Mouse (Mus musculus): Measurements from ENCODE around the gene Akap12.
A peak's percentile ranks its signal among the peaks of the same experiment; 100 is the strongest.

The Akap12 gene

DNA sequence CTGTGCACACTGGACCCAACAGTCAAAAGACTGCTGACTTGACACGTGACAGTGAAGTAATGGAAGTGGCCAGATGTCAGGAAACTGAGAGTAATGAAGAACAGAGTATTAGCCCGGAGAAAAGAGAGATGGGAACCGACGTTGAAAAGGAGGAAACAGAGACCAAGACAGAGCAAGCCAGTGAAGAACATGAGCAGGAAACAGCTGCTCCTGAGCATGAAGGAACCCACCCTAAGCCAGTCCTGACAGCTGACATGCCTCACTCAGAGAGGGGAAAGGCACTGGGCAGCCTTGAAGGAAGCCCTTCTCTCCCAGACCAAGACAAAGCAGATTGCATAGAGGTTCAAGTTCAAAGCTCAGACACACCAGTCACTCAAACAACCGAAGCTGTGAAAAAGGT is 90.5 kb downstream of the Akap12 start:
- DNase-seq (ENCODE audit: low spot score), result no peak

DNA sequence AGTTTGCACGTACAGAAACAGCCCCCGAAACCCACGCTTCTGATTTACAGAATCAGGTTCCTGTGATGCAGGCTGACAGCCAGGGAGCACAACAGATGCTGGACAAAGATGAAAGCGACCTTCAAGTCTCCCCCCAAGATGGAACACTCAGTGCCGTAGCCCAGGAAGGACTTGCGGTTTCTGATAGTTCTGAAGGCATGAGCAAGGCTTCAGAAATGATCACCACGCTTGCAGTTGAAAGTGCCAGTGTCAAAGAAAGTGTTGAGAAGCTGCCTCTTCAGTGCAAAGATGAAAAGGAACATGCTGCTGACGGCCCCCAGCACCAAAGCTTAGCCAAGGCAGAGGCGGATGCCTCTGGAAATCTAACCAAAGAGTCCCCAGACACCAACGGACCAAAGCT is 91.3 kb downstream of the Akap12 start:
- no peak for DNase-seq (ENCODE audit: low spot score)

DNA sequence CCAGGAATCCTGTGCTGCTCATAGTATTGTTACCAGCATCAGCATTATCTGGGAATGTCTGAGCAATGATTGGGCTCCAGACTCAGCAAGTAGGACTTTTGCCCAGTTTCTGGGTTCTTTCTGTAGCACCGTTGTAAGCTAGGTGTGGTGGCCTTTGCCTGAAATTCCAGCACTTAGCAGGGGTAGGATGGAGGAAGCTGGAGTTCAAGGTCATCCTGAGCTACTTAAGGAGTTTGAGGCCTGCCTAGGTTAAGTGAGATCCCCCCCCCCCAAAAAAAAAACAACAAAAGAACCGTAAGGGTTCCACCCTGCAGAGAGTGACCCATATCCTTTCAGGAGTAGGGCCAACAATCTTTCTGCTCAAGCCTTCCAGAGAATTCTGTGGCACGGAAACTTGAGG is 98.4 kb downstream of the Akap12 start:
- DNase-seq (ENCODE audit: low spot score), result no peak

DNA sequence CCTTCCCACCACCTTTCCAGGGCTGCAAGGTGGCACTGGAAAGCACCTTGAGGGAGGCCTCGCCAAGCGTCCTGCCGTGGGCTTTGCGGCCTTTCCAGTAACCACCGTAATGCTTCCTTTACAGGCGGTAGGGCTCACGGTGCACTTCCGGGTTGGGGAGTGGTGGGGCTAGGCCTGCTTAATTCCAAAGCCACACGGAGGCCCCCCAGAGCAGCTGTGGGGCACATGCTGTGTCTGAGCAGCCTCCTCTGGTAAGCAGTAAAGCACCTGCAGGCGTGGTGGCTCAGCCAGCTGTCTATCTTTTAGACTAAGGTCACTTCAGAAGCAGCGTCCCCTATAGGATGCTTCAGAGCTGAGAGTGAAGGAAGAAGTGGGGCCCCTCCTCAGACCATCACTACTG is 103.9 kb downstream of the Akap12 start:
- no peak for DNase-seq (ENCODE audit: low spot score)

DNA sequence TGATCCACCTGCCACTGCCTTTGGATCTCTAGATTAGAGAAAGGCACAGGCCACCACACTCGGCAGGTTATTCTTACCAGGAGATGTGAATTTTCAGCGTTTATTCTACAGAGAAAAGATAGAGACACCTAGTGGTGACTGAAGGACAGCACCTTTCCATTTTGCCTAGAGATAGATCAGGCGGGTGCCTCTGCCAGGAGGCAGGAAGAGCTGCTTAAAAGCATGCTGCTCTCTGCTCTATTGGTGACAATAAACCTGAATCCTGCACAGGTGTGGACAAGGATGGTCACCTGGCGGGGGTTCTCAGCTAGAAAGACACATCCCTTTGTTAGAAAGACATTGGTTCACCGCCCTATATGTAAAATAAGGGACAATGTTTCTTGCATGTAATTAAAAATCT is 105.8 kb downstream of the Akap12 start:
- DNase-seq (ENCODE audit: low spot score), result peak; percentile 58

DNA sequence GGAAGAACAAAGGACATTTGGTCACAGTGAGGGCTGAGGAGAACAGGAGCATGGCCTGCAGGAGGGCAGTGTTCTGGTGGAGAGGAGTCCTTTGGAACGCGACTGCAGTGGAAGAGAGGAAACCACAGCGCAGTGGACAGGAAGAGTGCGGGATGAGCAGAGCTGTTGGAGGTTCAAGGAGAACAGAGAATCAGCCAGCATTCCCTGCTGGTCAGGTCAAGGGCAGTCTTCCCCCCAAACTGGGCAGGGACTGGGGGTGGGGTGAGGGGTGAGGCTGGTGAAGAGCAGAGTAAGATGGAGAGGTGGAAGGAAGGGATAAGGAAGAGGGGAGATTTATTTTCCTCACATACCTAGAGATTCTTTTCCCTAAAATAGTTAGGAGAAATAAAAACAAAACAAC is 107.4 kb downstream of the Akap12 start:
- DNase-seq (ENCODE audit: low spot score), result no peak

DNA sequence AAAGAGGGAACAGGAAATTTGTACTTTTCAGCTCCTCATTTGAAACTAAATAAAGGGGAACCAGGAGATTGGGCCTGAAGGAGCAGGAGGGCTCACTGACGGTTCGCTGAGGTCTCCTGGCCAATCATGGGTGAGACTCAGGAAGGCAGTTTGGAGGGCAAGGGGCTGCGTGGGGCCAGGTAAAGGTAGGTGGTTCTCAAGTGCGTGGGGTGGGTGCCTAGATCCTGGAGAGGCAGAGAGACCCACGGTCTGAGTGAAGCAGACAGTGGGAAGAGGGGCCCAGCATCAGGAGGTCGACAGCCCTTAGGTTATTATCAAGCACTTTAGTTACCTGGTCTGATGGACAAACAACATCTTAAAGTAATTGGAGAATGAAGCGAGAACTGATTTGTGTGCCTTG is 108.1 kb downstream of the Akap12 start:
- DNase-seq (ENCODE audit: low spot score), result no peak

DNA sequence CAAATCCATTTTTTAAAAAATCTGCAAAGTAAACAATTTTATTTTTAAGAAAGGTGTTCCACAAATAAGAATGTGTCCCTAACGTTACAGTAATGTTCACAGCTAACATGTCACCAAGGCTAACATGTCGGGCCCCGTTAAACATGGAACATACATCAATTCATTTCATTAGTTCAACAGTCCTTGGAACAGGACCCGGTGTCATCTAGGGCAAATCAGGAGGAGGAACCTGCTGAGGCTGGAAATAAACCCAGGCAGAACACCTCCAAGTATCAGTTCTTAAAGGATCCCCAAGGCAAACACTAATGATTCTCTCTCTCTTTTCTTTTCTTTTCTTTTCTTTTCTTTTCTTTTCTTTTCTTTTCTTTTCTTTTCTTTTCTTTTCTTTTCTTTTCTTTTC is 108.6 kb downstream of the Akap12 start:
- DNase-seq (ENCODE audit: low spot score), result no peak

DNA sequence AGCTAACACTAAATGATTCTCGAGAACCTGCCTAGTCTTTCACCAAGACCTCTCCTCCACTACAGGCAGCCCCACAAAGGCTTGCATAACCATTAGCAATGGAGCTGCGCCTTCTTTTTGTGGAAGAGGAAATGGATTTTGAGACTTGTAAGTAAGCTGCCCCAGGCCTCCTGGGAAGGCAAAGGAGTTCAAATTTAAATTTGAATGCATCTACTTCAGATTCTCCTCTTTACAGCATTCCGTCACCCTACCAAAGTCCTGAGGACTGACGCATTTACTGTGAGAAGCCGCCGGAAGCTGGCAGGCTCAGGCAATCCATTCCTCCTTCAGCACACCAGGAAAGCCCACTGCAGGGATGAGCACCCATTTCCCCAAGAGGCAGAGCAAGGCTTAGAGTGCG is 109.1 kb downstream of the Akap12 start:
- DNase-seq (ENCODE audit: low spot score), result no peak

DNA sequence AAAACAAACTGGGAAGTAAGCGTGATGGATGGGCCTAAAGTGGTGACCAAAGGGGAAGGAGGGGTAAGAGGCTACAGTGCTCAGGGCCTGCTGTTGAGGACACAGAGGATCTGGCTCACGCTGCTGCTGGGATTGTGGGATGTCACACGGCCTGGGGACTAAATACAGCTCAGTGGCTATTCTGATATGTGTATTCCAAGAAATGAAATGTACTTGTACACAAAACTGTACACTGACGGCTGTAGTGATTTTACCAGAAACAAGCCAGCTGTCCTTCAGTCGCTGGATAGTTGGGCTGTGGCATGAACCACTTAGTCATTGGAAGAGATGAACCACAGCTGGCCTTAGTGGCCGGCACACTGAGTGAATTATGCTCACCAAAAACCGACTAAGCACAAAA is 110.3 kb downstream of the Akap12 start:
- DNase-seq (ENCODE audit: low spot score), result no peak

DNA sequence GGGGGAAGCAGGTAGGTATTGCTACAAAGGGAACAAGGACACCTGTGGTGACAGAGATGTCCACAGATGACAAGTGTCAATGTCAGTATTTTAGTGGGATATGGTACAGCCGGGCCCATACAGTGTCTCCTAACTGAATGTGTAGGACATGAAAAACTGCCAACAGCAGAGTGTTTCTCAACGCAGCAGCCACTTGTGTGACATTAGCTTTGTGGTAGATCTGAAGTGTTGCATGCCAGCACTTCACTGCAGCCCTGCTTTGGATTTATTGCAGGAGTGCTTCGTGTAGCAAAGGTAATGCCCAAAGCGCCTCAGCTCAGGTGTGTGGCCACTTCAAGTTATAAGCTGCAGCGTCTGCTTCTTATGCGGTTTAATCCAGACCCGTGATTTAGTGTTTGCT is 110.8 kb downstream of the Akap12 start:
- DNase-seq (ENCODE audit: low spot score), result no peak

DNA sequence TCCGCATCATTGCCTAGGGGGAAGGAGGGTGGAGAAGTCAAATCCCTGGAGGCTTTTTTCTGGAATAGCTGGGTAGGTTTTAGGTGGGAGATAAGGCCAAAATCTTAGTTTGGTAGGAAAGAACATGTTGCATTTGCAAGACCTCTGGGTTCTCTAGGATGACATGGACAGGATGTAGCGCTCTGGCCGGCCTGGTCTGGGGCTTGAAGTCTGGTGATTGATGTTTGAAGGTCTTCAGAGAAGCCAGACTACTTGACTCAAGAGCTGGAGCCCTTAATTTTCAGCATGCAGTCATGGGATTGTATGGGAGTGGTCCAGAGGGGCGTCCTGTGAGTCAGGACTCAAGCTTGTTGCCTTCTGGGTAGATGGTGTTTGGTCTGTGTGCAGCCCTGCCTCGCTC is 114.6 kb downstream of the Akap12 start:
- DNase-seq (ENCODE audit: low spot score), result no peak

DNA sequence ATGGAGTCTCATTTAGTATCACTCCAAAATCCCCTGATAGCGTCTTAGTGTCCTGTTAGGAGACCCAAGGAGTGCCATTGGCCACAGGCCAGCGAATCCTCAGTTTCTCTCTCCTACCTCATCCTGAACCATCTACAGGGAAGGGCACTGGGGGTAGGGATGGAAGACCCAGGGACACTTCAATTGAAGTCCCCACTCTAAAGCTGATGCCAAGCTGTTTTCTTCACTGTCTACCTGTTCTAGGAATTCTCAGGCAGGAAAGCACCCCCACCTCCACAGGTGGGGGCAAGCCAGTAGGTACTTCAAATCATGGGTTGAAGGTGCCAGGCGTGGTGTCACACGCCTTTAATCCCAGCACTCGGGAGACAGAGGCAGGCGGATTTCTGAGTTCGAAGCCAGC is 118.1 kb downstream of the Akap12 start:
- no peak for DNase-seq (ENCODE audit: low spot score)

DNA sequence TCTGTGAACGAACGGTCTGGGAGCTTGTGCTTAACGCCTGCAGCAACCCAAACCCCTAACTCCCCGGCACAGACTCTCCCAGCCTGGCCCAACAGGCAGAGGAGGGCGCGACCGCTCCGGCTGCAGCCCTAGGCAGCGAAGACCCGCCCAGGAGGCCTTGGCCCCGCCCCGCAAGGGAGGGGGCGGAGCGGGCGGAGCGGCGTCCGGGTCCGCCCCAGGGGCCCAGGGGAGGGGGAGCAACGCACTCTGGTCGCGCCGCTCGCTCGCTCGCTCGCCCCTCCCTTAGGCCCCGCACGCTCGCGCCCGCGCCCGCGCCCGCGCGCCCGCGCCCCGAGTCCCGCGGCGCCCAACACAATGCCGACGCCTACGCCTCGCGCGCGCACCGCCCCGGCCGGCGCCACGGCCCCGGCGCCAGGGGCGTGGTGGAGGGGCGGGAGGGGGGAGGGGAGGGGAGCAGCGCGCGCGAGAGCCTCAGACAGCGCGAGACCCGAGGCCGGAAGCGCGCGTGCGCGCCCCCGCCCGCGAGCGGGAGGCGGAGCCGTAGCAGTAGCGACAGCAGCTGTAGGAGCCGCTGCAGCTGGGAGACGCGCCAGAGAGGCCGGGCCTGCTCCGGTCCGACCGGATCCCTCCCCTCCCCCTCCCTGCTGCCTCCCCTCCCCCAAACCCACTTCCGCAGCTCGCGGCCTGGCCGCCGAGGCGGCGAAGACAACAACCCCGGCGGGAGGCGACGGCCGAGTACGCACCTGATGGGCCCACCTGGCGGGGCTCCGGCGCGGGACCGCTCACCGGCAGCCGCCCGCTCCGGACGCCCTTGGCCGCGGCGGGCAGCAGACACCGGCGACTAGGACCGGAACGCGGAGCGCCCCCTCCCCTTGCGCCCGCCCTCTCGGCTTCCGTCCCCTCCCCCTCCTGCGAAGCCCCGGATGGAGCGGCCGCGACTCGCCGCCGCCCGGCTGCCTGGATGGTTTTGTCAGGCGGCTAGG is 120.7 kb downstream of the Akap12 start:
- DNase-seq (ENCODE audit: low spot score), result peak; percentile 96

DNA sequence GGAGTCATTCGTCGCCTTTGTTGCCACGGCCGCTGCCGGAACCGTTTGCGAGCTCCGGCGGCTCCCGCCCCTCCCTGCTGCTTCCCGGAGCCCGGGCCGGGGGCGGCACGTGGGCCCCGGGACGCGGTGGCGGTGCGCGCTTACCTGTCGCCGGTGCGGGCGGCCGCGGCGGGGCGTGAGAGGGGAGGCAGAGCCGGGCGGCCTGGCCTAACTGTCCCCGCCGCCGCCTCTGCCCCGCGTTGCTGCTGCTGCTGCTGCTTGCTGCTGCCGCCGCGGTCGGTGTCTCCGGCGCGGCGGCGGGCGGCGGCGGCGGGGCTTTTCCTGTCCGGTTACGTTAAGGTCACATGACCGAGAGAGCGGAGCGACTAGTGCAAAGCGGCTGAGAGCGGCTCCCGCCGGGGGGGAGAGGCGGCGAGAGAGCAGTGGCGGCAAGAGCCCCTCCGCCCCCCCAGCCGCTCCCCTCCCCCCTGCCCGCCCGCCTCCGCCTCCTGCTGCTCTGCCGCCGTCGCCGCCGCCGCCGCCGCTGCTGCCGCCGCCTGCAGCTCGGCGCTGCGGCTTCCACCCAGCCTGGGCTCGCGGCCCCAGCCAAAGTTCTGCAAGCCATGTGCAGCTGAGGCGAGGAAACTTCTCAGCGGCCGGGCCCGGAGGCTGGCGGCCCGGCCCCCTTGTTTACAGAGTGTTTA is 121.7 kb downstream of the Akap12 start, which contains the start of gene Zbtb2:
Gene Zbtb2, minus strand, starts transcription at position 408 of the 683 bp plus-strand sequence.
- DNase-seq (ENCODE audit: low spot score), result peak; percentile 76

DNA sequence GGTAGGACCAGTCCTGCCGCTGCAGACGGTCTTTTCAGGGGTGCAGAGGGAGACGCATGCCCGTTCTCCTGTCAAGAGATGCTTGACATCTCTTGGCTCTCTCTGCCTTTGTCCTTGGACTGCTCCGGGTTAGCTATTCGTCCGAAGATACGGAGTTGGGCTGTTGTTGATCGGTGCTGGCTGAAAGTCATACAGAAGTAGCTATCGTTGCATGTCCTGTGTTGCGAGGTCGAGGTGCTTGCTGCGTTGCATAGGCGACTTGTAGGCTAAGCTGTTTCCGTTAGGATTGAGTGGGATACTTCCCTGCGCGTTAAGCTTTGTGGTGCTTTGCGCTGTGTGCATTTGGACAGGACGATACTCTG is 122.2 kb downstream of the Akap12 start:
- peak; percentile 61 for DNase-seq (ENCODE audit: low spot score)

DNA sequence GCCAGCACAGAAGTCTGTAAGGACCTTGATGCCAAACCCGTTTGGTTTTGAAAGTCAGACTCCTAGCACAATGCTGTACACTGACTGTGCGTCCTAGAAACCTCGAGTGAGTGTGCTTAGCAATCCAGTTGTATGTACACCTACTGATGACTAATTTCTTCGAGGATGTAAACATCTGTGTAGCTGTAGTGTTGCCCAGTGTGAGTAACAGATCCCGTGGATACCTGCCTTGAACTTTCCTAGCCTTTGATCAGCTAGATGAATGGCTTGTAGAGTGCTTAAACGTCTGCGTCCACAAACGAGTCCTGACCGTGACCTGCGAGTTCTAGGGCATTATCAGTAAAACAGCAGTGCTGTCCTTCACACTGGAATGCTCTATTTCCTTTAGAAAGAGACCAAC is 122.9 kb downstream of the Akap12 start:
- no peak for DNase-seq (ENCODE audit: low spot score)

DNA sequence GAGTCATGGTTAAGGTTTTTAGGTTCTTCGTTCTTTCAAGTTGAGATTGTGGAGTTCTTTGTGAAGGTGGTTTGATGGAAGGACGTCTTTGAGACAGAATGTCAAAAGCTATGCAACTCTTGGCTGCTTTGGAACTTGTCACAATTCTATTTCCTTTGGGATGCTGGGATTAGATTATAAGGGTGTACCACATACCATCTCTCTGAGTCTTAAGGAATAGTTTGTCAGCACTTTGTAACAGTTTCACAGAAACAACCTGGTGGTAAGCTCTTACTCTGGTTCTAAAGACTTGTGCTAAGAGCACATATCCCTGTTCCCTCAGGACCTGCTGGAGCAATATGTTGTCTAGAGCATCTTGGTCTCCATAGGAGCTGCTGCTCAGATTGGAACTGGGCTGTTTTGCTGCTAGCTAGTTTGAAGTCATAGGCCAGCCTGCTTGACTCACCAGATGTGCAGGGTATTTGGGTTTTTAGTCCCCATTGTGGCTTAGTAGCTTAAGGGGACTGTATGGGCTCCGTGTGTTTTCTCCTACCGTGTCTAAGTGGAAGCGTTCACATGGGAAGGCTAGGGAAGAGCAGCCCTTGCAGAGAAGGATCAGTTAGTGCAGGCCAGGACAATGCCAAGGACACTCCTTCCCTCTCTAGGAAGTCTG is 123.4 kb downstream of the Akap12 start:
- DNase-seq (ENCODE audit: low spot score), result no peak

DNA sequence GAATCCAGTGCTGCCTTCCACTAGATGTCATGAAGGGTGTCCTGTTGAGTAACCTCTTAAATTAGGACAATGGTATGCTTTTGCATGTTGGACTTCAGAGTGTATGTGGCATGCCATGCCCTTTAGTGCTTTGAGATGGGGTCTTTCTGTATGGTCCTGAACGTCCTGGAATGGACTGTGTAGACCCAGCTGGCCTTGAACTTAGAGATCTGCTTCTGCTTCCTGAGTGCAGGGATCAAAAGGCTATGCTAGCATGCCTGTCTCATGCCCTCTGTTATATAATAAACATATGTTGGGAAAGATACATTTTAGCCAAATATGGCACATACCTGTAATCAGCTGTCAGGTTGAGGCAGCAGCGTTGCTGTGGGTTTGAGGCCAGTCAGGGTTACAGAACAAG is 124.4 kb downstream of the Akap12 start:
- no peak for DNase-seq (ENCODE audit: low spot score)

DNA sequence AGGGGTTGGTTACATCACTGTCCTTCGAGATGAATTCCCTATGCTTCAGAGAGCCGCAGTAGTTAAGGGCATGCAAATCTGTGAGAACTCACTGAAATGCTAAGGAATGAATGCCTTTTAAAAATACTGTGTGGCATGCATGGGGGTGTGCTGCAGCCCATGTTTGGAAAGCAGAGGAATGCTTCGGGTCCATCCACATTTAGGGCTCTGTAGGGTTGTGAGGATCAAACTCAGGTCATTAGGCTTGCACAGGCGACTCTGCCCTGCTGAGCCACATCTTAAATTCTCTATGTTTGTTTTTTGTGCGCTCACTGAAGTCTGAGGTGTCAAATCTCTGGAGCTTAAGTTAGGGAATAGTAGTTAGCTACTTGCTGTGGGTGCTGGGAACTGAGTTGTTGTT is 124.9 kb downstream of the Akap12 start:
- DNase-seq (ENCODE audit: low spot score), result no peak

DNA sequence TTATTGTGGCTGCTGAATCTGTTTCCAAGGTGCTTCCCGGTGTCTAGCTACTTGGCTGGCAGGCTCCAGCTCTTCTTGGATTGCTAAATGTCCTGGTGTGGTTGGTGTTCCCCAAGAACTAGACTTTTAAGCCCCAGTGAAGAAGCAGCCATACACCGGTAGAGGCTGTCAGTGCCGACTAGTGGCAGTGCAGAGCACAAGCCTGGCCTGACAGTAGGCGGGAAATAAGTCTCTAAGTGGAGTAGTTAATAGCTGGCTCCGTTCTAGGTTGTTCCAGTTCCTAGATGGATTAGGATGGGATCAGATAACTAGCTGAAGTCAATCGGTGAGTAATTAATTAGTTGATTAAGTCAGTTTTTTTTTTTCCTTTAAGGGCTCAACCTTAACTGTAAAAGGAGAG is 125.7 kb downstream of the Akap12 start:
- no peak for DNase-seq (ENCODE audit: low spot score)

DNA sequence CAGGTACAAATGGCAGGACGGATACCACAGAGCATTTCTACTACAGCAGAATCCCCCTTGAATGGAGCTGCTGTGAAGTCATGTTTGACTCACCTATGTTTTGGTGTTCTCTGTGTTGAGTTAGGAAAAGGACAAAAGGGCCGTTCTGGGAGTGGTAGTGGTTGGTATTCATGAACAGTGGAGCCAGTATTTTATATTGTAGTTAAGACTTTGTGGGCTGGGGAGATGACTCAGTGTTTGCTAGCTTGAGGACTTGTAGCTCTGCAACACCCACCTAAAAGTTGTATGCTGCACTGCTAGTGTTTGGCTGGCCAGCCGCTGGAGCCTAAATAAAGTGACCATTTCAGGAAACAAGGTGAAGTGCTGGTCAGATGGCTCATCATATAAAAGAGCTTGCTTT is 129.1 kb downstream of the Akap12 start:
- no peak for DNase-seq (ENCODE audit: low spot score)

DNA sequence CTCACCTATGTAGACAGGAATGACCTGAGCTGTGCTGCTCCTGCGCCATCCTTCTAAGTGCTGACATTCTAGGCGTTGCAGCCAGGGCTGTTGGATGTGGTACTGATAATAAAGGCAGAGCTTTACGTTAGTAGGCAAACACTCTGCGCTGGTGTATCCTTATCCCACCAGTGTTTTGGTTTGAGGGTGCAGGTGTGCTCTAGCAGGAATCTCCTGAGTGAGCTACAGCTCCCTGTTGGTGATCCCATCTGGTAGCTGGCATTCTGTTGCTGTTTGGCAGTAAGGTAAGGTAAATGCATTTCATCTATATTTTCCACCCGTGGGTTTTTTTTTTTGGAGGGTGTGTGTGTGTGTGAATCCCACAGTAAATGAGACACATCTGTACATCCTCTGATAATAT is 131.9 kb downstream of the Akap12 start:
- no peak for DNase-seq (ENCODE audit: low spot score)
